Mouse (Mus musculus): ENCODE data around the gene Fam178b. TPM values are rescaled to one million over a fixed set of nuclear protein-coding genes. Genes with fewer than 3 reads are reported as not detected.

The Fam178b gene
- polyA plus RNA-seq, 1 experiment from 2014 or later = 3.5 TPM

DNA sequence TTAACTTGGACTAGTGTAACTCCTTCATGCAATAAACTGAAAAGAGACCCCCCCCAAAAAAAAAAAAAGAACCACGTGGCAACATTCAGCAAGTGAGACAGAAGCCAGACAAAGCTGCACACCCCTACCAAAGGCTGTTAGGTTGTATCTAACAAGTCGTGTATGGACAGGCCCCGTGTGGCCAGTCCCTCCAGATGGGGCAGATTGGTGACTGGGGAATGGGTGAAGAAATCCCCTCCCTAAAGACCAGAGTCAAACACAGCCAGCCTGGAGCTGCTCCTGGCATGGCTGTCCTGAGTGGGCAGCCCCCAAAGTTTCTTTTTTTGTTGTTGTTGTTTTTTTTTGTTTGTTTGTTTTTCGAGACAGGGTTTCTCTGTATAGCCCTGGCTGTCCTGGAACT lies 80.7 kb downstream of the Fam178b start:
- Histone ChIP-seq H3K27me3 (no peaks in the 10 kb centered on the region), H3K9ac (no peak overlapping the region), H3K9me3 (replicated peaks) (no peaks in the 10 kb centered on the region), H3K4me3 (replicated peaks) (no peak overlapping the region), H3K4me1 (peaks cover 33% of the 10 kb centered on the region), H3K27ac (replicated peaks) (no peak overlapping the region), H3K36me3 (no peaks in the 10 kb centered on the region), H3K4me2 (replicated peaks) (no peak overlapping the region)
- WGBS = 58% methylated on average over 4 of the region's 4 CpGs
- no peak for ATAC-seq (ENCODE audit: insufficient number of reproducible peaks, low FRiP score, low TSS enrichment, low read depth)

DNA sequence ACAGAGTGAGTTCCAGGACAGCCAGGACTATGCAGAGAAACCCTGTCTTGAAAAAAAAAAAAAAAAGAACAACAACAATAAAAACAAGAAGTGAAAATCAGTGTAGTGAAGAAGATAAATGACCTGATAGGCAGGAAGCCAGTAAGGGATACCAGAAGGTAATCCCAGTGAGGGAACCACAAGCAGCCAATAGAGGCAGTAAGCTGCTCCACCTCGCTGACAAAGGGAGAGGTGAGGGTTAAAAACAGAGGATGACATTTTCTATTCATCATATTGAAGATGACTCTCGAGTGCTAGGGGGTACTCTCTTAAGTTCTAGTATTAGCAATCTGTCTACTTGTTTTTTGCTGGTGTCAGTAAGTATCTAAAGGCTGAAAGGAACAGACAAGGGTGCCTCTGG lies 84.6 kb downstream of the Fam178b start:
- no peak overlapping the region for H3K9ac ChIP-seq
- WGBS = 52% methylated on average over 2 of the region's 2 CpGs
- no peak overlapping the region for H3K4me2 ChIP-seq (replicated peaks)
- no peaks in the 10 kb centered on the region for H3K36me3 ChIP-seq
- peaks cover 22% of the 10 kb centered on the region for H3K4me1 ChIP-seq
- no peaks in the 10 kb centered on the region for H3K9me3 ChIP-seq (replicated peaks)
- no peak overlapping the region for H3K4me3 ChIP-seq (replicated peaks)
- ATAC-seq (ENCODE audit: insufficient number of reproducible peaks, low FRiP score, low TSS enrichment, low read depth) = no peak
- no peak overlapping the region for H3K27ac ChIP-seq (replicated peaks)
- H3K27me3 ChIP-seq = no peaks in the 10 kb centered on the region

DNA sequence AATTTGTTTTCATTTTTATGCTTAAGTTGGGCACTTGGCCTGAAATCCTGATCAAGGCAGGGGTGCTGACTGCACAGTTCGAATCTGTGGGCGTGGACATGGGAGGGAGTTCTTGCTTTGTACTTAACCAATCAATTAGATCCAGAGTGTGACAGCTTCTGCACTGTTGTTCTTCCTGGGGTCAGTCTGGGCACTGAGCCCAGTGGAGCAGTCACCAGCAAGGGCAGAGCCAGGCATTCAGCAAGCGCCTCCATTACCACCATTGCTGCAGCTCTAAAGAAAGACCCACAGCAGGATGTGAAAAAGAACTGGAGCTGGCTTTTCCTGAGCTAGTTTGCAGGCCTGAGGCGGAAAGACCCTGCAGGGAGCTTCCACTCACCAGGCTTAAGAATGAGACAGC lies 86.9 kb downstream of the Fam178b start:
- H3K4me2 ChIP-seq (replicated peaks) = no peak overlapping the region
- ATAC-seq (ENCODE audit: insufficient number of reproducible peaks, low FRiP score, low TSS enrichment, low read depth) = peak; percentile 49; the same call in 1 of the 2 replicates

DNA sequence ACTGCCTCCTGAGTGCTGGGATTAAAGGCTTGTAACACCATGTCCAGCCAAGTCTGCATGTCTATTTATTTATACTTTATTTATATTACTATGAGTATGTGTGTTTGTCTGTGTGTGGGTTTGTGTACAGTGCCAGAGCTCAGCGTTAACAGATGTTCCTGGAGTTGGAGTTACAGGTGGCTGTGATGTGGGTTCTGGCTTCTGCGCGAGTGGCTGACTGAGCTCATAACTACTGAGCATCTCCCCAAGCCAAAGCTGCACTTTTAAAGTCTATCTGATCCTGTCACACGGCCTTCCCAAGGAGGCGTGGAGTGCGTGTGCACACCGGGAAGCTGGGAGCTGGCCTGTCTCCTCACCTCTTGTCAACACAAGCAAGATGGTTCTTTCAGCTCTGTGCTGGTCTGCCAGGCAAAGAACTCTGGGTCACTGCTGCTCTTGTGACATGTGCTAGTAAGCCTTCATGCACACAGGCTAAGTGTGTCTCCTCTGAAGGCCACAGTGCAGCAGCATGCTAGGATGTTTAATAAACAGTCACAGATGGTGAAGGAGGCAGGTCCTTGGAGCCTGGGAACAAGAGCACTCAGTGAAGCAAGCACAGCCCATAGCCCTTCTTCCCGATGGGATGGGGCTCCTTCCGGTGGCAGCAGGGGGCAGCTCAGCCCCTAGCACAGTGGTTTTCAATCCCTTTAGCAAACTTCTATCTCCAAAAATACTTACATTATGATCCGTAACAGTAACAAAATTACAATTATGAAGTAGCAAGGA lies 87.6 kb downstream of the Fam178b start:
- H3K4me1 ChIP-seq = peaks cover 23% of the 10 kb centered on the region
- peak overlapping the region; percentile 60; the same call in 1 of the 2 replicates for H3K27ac ChIP-seq (replicated peaks)
- 42% methylated on average over 10 of the region's 10 CpGs for WGBS
- no peak overlapping the region for H3K9ac ChIP-seq
- no peak for ATAC-seq (ENCODE audit: insufficient number of reproducible peaks, low FRiP score, low TSS enrichment, low read depth)
- H3K4me3 ChIP-seq (replicated peaks) = no peak overlapping the region
- no peak overlapping the region for H3K4me2 ChIP-seq (replicated peaks)
- no peaks in the 10 kb centered on the region for H3K9me3 ChIP-seq (replicated peaks)
- H3K36me3 ChIP-seq = no peaks in the 10 kb centered on the region
- H3K27me3 ChIP-seq = no peaks in the 10 kb centered on the region

More for the DNA sequence above, 86.9 kb downstream of the Fam178b start:
- peak overlapping the region; percentile 60 for H3K27ac ChIP-seq (replicated peaks)
- 47% methylated on average over 4 of the region's 4 CpGs for WGBS
- no peak overlapping the region for H3K9ac ChIP-seq
- no peak overlapping the region for H3K4me3 ChIP-seq (replicated peaks)
- H3K36me3 ChIP-seq = no peaks in the 10 kb centered on the region
- no peaks in the 10 kb centered on the region for H3K9me3 ChIP-seq (replicated peaks)
- H3K27me3 ChIP-seq = no peaks in the 10 kb centered on the region
- peaks cover 15% of the 10 kb centered on the region for H3K4me1 ChIP-seq

DNA sequence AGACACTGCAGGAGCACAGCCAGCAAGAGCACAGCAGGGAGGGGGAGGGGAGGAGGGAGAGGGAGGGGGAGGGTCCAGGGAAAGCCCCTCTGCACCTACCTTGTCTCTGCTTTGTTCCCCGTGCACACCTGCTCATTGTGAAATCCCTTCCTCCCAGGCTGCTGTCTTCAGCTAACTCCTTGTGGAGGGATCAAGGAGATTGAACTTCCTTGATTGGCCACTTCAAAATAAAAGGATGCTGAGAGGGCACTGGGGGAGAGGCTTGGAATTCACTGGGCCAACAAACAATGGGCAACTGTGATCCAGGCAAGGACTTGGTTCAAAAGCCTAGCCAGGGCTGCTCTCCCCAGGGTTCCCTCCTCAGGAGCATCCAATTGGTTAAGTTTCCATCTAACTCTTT lies 89.9 kb downstream of the Fam178b start:
- Histone ChIP-seq H3K27me3 (no peaks in the 10 kb centered on the region), H3K9me3 (replicated peaks) (no peaks in the 10 kb centered on the region), H3K36me3 (no peaks in the 10 kb centered on the region), H3K9ac (no peak overlapping the region), H3K4me3 (replicated peaks) (no peak overlapping the region), H3K27ac (replicated peaks) (no peak overlapping the region), H3K4me2 (replicated peaks) (no peak overlapping the region), H3K4me1 (peaks cover 46% of the 10 kb centered on the region)
- WGBS = 16% methylated on average over 1 of the region's 1 CpGs
- ATAC-seq (ENCODE audit: insufficient number of reproducible peaks, low FRiP score, low TSS enrichment, low read depth) = no peak

DNA sequence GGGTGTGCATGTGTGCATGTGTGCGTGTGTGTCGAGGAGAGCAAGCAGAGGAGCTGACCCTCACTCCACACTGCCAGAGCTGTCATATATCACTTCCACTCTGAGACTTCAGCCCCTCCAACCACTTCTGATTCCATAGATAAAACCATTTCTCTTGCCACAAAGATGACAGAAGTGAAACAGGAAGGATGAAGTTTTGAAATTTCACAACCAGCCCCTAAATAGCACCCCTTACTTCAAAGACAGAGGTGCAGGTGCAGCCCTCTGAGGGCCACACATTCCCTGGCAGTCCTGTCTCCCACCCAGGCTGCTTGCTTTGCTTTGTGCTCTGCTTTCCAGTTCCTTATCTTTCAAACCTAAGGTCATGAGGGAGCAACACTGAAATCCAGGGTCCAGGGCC lies 91.6 kb downstream of the Fam178b start:
- H3K9me3 ChIP-seq (replicated peaks) = no peaks in the 10 kb centered on the region
- no peak overlapping the region for H3K9ac ChIP-seq
- WGBS = 64% methylated on average over 2 of the region's 2 CpGs
- H3K4me3 ChIP-seq (replicated peaks) = no peak overlapping the region
- H3K4me1 ChIP-seq = peaks cover 56% of the 10 kb centered on the region
- H3K27ac ChIP-seq (replicated peaks) = no peak overlapping the region
- H3K4me2 ChIP-seq (replicated peaks) = no peak overlapping the region
- no peaks in the 10 kb centered on the region for H3K36me3 ChIP-seq
- no peak for ATAC-seq (ENCODE audit: insufficient number of reproducible peaks, low FRiP score, low TSS enrichment, low read depth)
- H3K27me3 ChIP-seq = no peaks in the 10 kb centered on the region

DNA sequence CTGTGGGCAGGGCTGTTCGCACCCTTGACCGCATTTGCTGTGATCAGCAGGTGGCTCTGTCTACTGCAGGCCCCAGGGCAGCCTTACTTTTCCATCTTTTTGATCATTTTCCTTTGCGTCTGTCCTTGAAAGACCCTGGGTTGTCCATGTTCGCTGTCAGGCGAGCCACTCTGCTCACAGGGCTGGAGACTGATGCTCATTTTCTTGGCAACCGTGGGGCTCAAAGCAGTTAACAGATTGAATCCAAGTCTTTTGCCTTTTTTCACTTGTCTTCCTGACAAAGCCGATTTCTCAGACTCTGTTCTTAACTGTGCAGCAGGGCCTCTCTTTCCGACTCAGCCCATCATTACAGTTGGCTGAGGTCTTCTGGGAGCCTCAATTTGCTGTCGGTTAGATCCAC lies 92.3 kb downstream of the Fam178b start:
- Histone ChIP-seq H3K27ac (replicated peaks) (peak overlapping the region; percentile 81; the same call in 1 of the 2 replicates), H3K36me3 (no peaks in the 10 kb centered on the region), H3K4me1 (peaks cover 48% of the 10 kb centered on the region), H3K4me2 (replicated peaks) (no peak overlapping the region), H3K9ac (no peak overlapping the region), H3K4me3 (replicated peaks) (no peak overlapping the region), H3K27me3 (no peaks in the 10 kb centered on the region), H3K9me3 (replicated peaks) (no peaks in the 10 kb centered on the region)
- ATAC-seq (ENCODE audit: insufficient number of reproducible peaks, low FRiP score, low TSS enrichment, low read depth) = no peak
- 51% methylated on average over 9 of the region's 9 CpGs for whole genome bisulfite sequencing

DNA sequence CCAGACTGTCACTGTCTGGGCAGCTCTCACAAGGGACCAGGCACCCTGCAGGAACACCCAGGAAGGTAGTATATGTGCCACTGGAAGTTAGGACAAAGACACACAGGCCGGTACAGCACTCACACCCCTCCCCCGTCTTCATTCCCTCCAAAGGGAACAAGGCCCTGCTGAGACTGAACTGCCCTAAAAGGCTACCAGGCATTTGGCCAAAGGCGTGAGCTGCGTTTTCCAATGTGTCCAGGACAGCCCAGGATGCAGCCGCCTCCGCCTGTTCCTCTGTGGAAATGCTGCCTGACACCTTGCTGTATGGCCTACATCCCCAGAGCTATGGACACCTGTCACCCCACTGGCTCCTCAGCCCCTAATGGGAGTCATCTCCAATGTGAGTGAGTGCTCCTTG lies 93.5 kb downstream of the Fam178b start:
- 64% methylated on average over 6 of the region's 6 CpGs for WGBS
- peak overlapping the region; percentile 81 for H3K27ac ChIP-seq (replicated peaks)
- H3K9ac ChIP-seq = no peak overlapping the region
- H3K27me3 ChIP-seq = no peaks in the 10 kb centered on the region
- H3K9me3 ChIP-seq (replicated peaks) = no peaks in the 10 kb centered on the region
- H3K4me1 ChIP-seq = peaks cover 40% of the 10 kb centered on the region
- H3K4me3 ChIP-seq (replicated peaks) = no peak overlapping the region
- no peak for ATAC-seq (ENCODE audit: insufficient number of reproducible peaks, low FRiP score, low TSS enrichment, low read depth)
- no peaks in the 10 kb centered on the region for H3K36me3 ChIP-seq
- no peak overlapping the region for H3K4me2 ChIP-seq (replicated peaks)

DNA sequence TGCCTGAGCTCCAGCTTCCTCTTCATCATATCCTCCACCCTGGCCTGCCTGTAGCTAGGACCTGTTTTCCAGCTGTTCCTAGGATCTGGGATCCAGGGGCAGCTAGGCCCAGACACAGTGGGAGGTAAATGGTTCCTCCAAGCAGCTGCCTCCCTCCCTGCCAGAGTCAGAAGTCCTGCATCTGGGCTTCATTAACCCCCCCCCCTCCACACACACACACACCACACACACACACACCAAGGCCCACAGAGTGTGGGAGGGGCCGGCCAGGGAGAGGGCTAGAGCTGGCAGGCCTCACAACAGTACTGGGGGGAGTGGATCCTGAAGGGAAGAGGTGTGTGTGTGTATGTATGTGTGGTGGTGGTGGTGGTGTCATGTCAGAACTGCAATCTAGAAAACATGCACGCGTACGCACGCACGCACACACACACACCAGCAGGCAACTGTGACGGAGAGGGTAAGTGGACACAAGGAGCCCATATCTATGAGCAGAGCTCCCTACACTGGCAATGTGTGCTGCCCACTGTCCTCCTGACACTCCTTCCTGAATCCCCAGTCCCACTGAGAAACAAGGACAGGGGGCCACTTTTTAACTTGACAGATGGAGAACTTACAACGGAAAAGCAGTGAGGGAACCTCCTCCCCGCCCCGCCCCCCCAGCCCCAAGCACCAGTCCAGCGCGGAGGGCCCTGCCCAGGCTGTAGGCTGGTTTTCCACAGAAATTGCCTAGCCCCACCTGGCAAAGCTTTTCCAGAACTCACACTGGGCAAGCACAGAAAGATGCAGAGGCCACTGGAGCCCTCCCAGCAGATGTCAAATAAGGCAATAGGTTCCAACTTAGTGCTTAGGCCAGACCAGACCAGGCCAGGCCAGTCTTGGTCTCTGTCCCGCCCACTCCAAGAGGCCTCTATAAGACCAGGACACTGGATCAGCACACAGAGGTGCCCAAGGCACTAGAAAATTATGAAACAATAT lies 94.2 kb downstream of the Fam178b start:
- H3K4me2 ChIP-seq (replicated peaks) = 0 out of 2 replicates have a peak overlapping the region, but pooled peaks have one; percentile 8
- 33% methylated on average over 13 of the region's 13 CpGs for WGBS
- no peaks in the 10 kb centered on the region for H3K9me3 ChIP-seq (replicated peaks)
- H3K4me3 ChIP-seq (replicated peaks) = no peak overlapping the region
- H3K27me3 ChIP-seq = no peaks in the 10 kb centered on the region
- no peaks in the 10 kb centered on the region for H3K36me3 ChIP-seq
- peak overlapping the region; percentile 81 for H3K27ac ChIP-seq (replicated peaks)
- ATAC-seq (ENCODE audit: insufficient number of reproducible peaks, low FRiP score, low TSS enrichment, low read depth) = peak; percentile 87
- no peak overlapping the region for H3K9ac ChIP-seq
- H3K4me1 ChIP-seq = peaks cover 42% of the 10 kb centered on the region

DNA sequence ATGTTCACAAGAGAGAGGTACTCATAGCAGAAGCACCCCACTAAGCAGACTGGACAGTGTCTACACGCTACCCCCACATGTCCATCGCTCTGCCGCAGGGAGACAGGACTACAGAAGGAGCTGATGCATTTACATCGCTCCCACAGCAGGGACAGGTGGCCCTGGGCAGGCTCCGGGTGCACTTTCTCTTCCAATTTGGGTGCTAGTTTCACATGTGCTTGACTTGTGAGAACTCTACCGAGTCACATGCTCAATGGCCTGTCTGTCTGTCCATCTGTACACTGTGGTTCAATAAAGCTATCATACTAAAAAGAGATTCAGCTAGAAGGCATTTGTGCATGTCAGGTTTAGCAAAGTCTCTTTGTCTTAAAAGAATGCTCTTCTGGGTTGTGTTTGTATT lies 95.1 kb downstream of the Fam178b start:
- Histone ChIP-seq H3K36me3 (no peaks in the 10 kb centered on the region), H3K4me2 (replicated peaks) (no peak overlapping the region), H3K27me3 (no peaks in the 10 kb centered on the region), H3K9ac (no peak overlapping the region), H3K4me1 (peaks cover 46% of the 10 kb centered on the region), H3K27ac (replicated peaks) (peak overlapping the region; percentile 81), H3K4me3 (replicated peaks) (no peak overlapping the region), H3K9me3 (replicated peaks) (no peaks in the 10 kb centered on the region)
- 86% methylated on average over 6 of the region's 6 CpGs for WGBS
- ATAC-seq (ENCODE audit: insufficient number of reproducible peaks, low FRiP score, low TSS enrichment, low read depth) = no peak

DNA sequence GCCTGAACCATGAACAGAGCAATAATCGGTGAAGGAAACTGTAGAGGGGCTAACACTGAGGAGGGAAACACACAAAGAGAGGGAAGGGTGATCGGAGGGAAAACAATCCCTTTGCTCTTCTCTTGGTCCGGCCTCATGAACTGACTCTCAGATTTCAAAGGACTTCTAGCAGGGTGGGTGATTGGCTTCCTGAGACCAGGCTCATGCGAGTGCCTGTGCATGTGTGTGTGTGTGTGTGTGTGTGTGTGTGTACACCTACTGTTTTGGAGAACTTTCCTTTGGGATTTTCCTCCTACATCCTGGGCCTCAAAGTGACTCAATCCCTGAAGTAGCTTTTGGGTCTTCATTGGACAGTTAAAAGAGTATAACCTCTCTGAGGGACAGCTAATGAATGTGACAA lies 96.7 kb downstream of the Fam178b start:
- no peaks in the 10 kb centered on the region for H3K9me3 ChIP-seq (replicated peaks)
- H3K27ac ChIP-seq (replicated peaks) = no peak overlapping the region
- no peaks in the 10 kb centered on the region for H3K27me3 ChIP-seq
- no peak for ATAC-seq (ENCODE audit: insufficient number of reproducible peaks, low FRiP score, low TSS enrichment, low read depth)
- H3K9ac ChIP-seq = no peak overlapping the region
- 31% methylated on average over 4 of the region's 4 CpGs for WGBS
- no peak overlapping the region for H3K4me2 ChIP-seq (replicated peaks)
- no peaks in the 10 kb centered on the region for H3K36me3 ChIP-seq
- peaks cover 55% of the 10 kb centered on the region for H3K4me1 ChIP-seq
- no peak overlapping the region for H3K4me3 ChIP-seq (replicated peaks)
